8 mouse cellular contexts compared by ENCODE assay signal in the genomic region with DNA sequence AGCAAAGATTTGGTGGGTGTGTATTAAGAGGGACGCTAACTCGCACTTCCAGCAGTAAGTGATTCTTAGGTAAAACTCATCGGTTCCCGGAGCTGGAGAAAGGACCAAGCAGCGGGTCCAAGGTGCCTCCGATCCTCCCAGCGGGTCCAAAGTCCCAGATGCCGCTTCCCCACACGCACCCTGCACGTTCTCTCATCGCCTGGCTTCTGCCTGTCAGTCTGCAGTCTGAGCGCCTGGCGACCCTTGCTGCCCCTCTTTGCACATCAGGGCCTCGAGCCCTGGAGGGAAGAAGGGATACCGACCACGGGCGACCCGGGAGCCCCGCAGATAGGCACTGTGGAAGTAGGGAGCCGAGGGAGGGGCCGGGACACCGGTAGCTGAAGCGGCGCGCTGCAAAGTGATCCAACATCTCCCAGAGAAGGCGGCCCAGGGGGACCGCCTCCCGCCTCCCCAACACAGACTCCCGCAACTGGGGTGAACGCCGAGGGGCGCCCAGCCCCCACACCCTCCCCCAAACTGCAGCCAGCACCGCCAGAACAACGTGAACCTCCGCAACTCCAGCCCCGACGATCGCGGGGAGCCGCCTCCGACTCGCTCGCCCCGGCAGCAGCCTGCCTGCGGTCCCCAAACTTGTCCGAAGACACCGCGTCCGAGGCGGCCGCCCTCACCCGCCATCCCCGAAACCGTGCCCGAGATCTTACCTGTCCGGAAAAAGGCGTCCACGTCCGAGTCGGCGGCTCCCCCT. TPM values are rescaled to one million over a fixed set of nuclear protein-coding genes. Genes with fewer than 3 reads are reported as not detected.
A peak's percentile ranks its signal among the peaks of the same experiment; 100 is the strongest.
DNase-seq lines count a peak whose midpoint lies in the region; ATAC-seq and TF ChIP-seq lines count a peak whose summit lies in the region.

No protein-coding gene starts in this region.

- H3K4me3 ChIP-seq in bone marrow macrophage, adult 2 months (ENCODE audit: insufficient read depth, low read length): peak overlapping the region; percentile 43
- H3K4me3 ChIP-seq in forebrain, embryonic 16.5 days (replicated peaks; ENCODE audit: low read length): peak overlapping the region; percentile 87
- H3K4me3 ChIP-seq in hindbrain, embryonic 15.5 days: peak overlapping the region; percentile 96
- H3K4me3 ChIP-seq in limb, embryonic 12.5 days (replicated peaks): peak overlapping the region; percentile 86
- peak overlapping the region; percentile 98 for H3K4me3 ChIP-seq in midbrain, embryonic 15.5 days

- no peak for TF ChIP-seq CTCF in bone marrow macrophage, adult 2 months (IDR thresholded peaks at IDR 0.05; ENCODE audit: low read depth, low read length)

- H3K27me3 ChIP-seq in forebrain, embryonic 16.5 days (replicated peaks; ENCODE audit: control insufficient read depth, insufficient read depth, low read length): no peaks in the 10 kb centered on the region
- H3K27me3 ChIP-seq in hindbrain, embryonic 15.5 days: no peaks in the 10 kb centered on the region
- peaks cover 4% of the 10 kb centered on the region for H3K27me3 ChIP-seq in limb, embryonic 12.5 days
- no peaks in the 10 kb centered on the region for H3K27me3 ChIP-seq in midbrain, embryonic 15.5 days (replicated peaks)

- DNase-seq in heart, adult 11 months: peak; percentile 94
- no peak for DNase-seq in heart, adult 8-10 months (ENCODE audit: low spot score)
- DNase-seq in urinary bladder, postnatal 25 days (ENCODE audit: low spot score): peak; percentile 26

- TF ChIP-seq POLR2A in bone marrow macrophage, adult 2 months (IDR thresholded peaks at IDR 0.05; ENCODE audit: borderline replicate concordance, low read depth, low read length): no peak

- peak; percentile 10 for ATAC-seq in forebrain, embryonic 16.5 days
- ATAC-seq in hindbrain, embryonic 15.5 days (ENCODE audit: low FRiP score, low read depth): peak; percentile 16; the same call in 1 of the 2 replicates
- ATAC-seq in limb, embryonic 12.5 days (ENCODE audit: insufficient number of reproducible peaks, insufficient read depth, low FRiP score, low TSS enrichment, low read depth): 0 out of 2 replicates have a peak, but pooled peaks have one; percentile 16
- ATAC-seq in midbrain, embryonic 15.5 days (replicated peaks): peak; percentile 34

- H3K36me3 ChIP-seq in forebrain, embryonic 16.5 days (ENCODE audit: control insufficient read depth, insufficient read depth): no peaks in the 10 kb centered on the region
- no peaks in the 10 kb centered on the region for H3K36me3 ChIP-seq in hindbrain, embryonic 15.5 days
- H3K36me3 ChIP-seq in limb, embryonic 12.5 days: no peaks in the 10 kb centered on the region
- no peaks in the 10 kb centered on the region for H3K36me3 ChIP-seq in midbrain, embryonic 15.5 days (replicated peaks)

- no peaks in the 10 kb centered on the region for H3K4me1 ChIP-seq in bone marrow macrophage, adult 2 months (ENCODE audit: control insufficient read depth, insufficient read depth, low read length)
- H3K4me1 ChIP-seq in forebrain, embryonic 16.5 days (replicated peaks; ENCODE audit: control insufficient read depth, insufficient read depth, low read length): peaks cover 39% of the 10 kb centered on the region
- H3K4me1 ChIP-seq in hindbrain, embryonic 15.5 days (replicated peaks): peaks cover 43% of the 10 kb centered on the region
- H3K4me1 ChIP-seq in limb, embryonic 12.5 days (replicated peaks): peaks cover 14% of the 10 kb centered on the region
- H3K4me1 ChIP-seq in midbrain, embryonic 15.5 days: peaks cover 38% of the 10 kb centered on the region

- peak overlapping the region; percentile 91 for H3K4me2 ChIP-seq in forebrain, embryonic 16.5 days (ENCODE audit: low read length)
- peak overlapping the region; percentile 78 for H3K4me2 ChIP-seq in hindbrain, embryonic 15.5 days
- peak overlapping the region; percentile 93 for H3K4me2 ChIP-seq in limb, embryonic 12.5 days
- peak overlapping the region; percentile 94 for H3K4me2 ChIP-seq in midbrain, embryonic 15.5 days

- no peaks in the 10 kb centered on the region for H3K9me3 ChIP-seq in forebrain, embryonic 16.5 days (ENCODE audit: control insufficient read depth, low read length)
- H3K9me3 ChIP-seq in hindbrain, embryonic 15.5 days: no peaks in the 10 kb centered on the region
- no peaks in the 10 kb centered on the region for H3K9me3 ChIP-seq in limb, embryonic 12.5 days
- no peaks in the 10 kb centered on the region for H3K9me3 ChIP-seq in midbrain, embryonic 15.5 days

- 1% methylated on average over 61 of the region's 61 CpGs for WGBS in forebrain, embryonic 16.5 days
- under 1% methylated on average over 60 of the region's 61 CpGs for WGBS in hindbrain, embryonic 15.5 days
- under 1% methylated on average over 59 of the region's 61 CpGs for WGBS in limb, embryonic 12.5 days
- 0% methylated on average over 59 of the region's 61 CpGs for WGBS in midbrain, embryonic 15.5 days

- no peak overlapping the region for H3K27ac ChIP-seq in bone marrow macrophage, adult 2 months (ENCODE audit: insufficient read depth, low read depth, low read length)
- H3K27ac ChIP-seq in forebrain, embryonic 16.5 days (ENCODE audit: low read length): peak overlapping the region; percentile 99
- peak overlapping the region; percentile 99 for H3K27ac ChIP-seq in hindbrain, embryonic 15.5 days (replicated peaks)
- H3K27ac ChIP-seq in limb, embryonic 12.5 days: peak overlapping the region; percentile 94
- H3K27ac ChIP-seq in midbrain, embryonic 15.5 days: peak overlapping the region; percentile 100

- peak overlapping the region; percentile 86 for H3K9ac ChIP-seq in forebrain, embryonic 16.5 days (replicated peaks; ENCODE audit: low read depth, low read length)
- H3K9ac ChIP-seq in hindbrain, embryonic 15.5 days: peak overlapping the region; percentile 97
- peak overlapping the region; percentile 96 for H3K9ac ChIP-seq in limb, embryonic 12.5 days (replicated peaks)
- peak overlapping the region; percentile 100 for H3K9ac ChIP-seq in midbrain, embryonic 15.5 days

RNA-seq across cellular contexts. Expression of gene Kalrn, which starts 0.8 kb away (rescaled TPM):
- 10 to 100 TPM; 25.1 to 32.5 (median 29.6) TPM for total RNA-seq in heart, adult 8-10 months (2022)
- polyA plus RNA-seq in bone marrow macrophage, adult 2 months (2012; ENCODE audit: insufficient read depth, insufficient read length, missing spikeins): 0.24 TPM in 1 of 2 replicates, not detected in the other
- polyA plus RNA-seq in forebrain, embryonic 16.5 days (2015; fragmentation: Nextera tagmentation; extraction: Ambion mirVana): 35.4 and 43.9 TPM in 2 replicates
- 24.6 and 26.5 TPM in 2 replicates for polyA plus RNA-seq in hindbrain, embryonic 15.5 days (2015; fragmentation: Nextera tagmentation; extraction: Ambion mirVana)
- polyA plus RNA-seq in limb, embryonic 12.5 days (2016; fragmentation: Nextera tagmentation; extraction: Ambion mirVana): 12.0 and 13.1 TPM in 2 replicates
- 34.5 and 39.2 TPM in 2 replicates for polyA plus RNA-seq in midbrain, embryonic 15.5 days (2015; fragmentation: Nextera tagmentation; extraction: Ambion mirVana)

Comparison
In these comparisons a context has a peak if more than half of its experiments do, and no peak if none do; other contexts are left out.
1. H3K4me3 ChIP-seq: peak in every context shown above with its lines; median percentile 98 in midbrain, embryonic 15.5 days; 96 in hindbrain, embryonic 15.5 days; 87 in forebrain, embryonic 16.5 days; 86 in limb, embryonic 12.5 days; 43 in bone marrow macrophage, adult 2 months.
2. RNA of gene Kalrn, which starts 0.8 kb away (polyA plus RNA-seq): 35.4 to 43.9 TPM in forebrain, embryonic 16.5 days, 34.5 to 39.2 TPM in midbrain, embryonic 15.5 days, 24.6 to 26.5 TPM in hindbrain, embryonic 15.5 days and 12.0 to 13.1 TPM in limb, embryonic 12.5 days; 0.24 TPM in bone marrow macrophage, adult 2 months; every median in the first group is over 10 times any median in the second.
3. Peak in every context shown above with its lines, with median percentiles within 50 percentile points of each other: ATAC-seq, H3K4me2 ChIP-seq and H3K9ac ChIP-seq.